Mouse (Mus musculus) myocyte (in vitro differentiated cells): ENCODE measurements around the gene Castor2.

ENCODE experiments used
- CEBPB ChIP-seq: IDR thresholded peaks from 2 replicates; pipeline ENCODE4 v1.6.1; 2011; ENCODE audit warnings: mild to moderate bottlenecking, moderate library complexity; ENCODE audit not compliant: poor library complexity, insufficient read depth, severe bottlenecking
- E2F4 ChIP-seq: IDR thresholded peaks from one replicate; pipeline ENCODE4 v1.6.1; 2011; ENCODE audit warnings: mild to moderate bottlenecking, control low read depth, moderate library complexity; ENCODE audit not compliant: insufficient read depth
- MAX ChIP-seq: IDR thresholded peaks from one replicate; pipeline ENCODE4 v1.6.1; 2011; ENCODE audit warnings: low read depth, mild to moderate bottlenecking, control low read depth
- MYOD1 ChIP-seq, 3 experiments: IDR thresholded peaks; one replicate each; pipeline ENCODE4 v1.6.1; 2011; ENCODE audit warnings: control low read depth in 2 of 3, low read depth in 2 of 3, mild to moderate bottlenecking in 2 of 3, moderate library complexity in 1 of 3; ENCODE audit not compliant: insufficient read length in 2 of 3, control insufficient read depth in 1 of 3
- MYOG ChIP-seq, 3 experiments: IDR thresholded peaks; one replicate each; pipeline ENCODE4 v1.6.1; 2011; ENCODE audit warnings: control low read depth in 2 of 3, low read depth in 2 of 3, mild to moderate bottlenecking in 2 of 3; ENCODE audit not compliant: insufficient read length in 2 of 3, control insufficient read depth in 1 of 3, insufficient read depth in 1 of 3
- POLR2A ChIP-seq: IDR thresholded peaks from one replicate; pipeline ENCODE4 v1.6.1; 2011; ENCODE audit warnings: low read depth, mild to moderate bottlenecking, control low read depth, moderate library complexity; ENCODE audit not compliant: insufficient read length
- POLR2AphosphoS2 ChIP-seq: IDR thresholded peaks from one replicate; pipeline ENCODE4 v1.6.1; 2011; ENCODE audit warnings: low read depth, control low read depth; ENCODE audit not compliant: insufficient read length
- REST ChIP-seq: IDR thresholded peaks from one replicate; pipeline ENCODE4 v1.6.1; 2011; ENCODE audit warnings: mild to moderate bottlenecking, control low read depth, moderate library complexity; ENCODE audit not compliant: insufficient read depth, insufficient read length
- SRF ChIP-seq: IDR thresholded peaks from one replicate; pipeline ENCODE4 v1.6.1; 2011; ENCODE audit warnings: low read depth; ENCODE audit not compliant: control insufficient read depth, insufficient read length
- TCF12 ChIP-seq: IDR thresholded peaks from one replicate; pipeline ENCODE4 v1.6.1; 2011; ENCODE audit warnings: mild to moderate bottlenecking, control low read depth; ENCODE audit not compliant: poor library complexity, insufficient read depth, severe bottlenecking
- TCF3 ChIP-seq: IDR thresholded peaks from one replicate; pipeline ENCODE4 v1.6.1; 2011; ENCODE audit warnings: low read depth, control low read depth; ENCODE audit not compliant: insufficient read length
- USF1 ChIP-seq: IDR thresholded peaks from one replicate; pipeline ENCODE4 v1.6.1; 2011; ENCODE audit warnings: low read depth, mild to moderate bottlenecking, control low read depth, moderate library complexity

- TF ChIP-seq POLR2A (no peak), MYOG (IDR thresholded peaks at IDR 0.05; ENCODE audit: control insufficient read depth in 1 of 3, insufficient read depth in 1 of 3, insufficient read length in 2 of 3, low read depth in 2 of 3) (no peak), USF1 (no peak), MAX (no peak), MYOD1 (IDR thresholded peaks at IDR 0.05; ENCODE audit: control insufficient read depth in 1 of 3, insufficient read length in 2 of 3, low read depth in 2 of 3) (no peak), E2F4 (no peak), SRF (no peak), POLR2AphosphoS2 (no peak), TCF12 (no peak), CEBPB (no peak), TCF3 (no peak), REST (no peak)
Measured at GRCm38 (mm10) chr5:134050711-134051110, 48.8 kb upstream of the Castor2 start.
